In genomic region chr7:66116906-66117482, GRCm38 (mm10) we compare ENCODE assay signal across 13 mouse cellular contexts. TPM values are rescaled to one million over a fixed set of nuclear protein-coding genes. Genes with fewer than 3 reads are reported as not detected.
DNase-seq lines count a peak whose midpoint lies in the region; ATAC-seq and TF ChIP-seq lines count a peak whose summit lies in the region.
"Had no signal": no experiment of that assay in that cellular context is flagged by ENCODE, and none has a peak within 500 bp of the region (broad histone marks: within the 10 kb centered on the region; RNA-seq: fewer than 3 reads in every experiment).

No protein-coding gene starts in this region.

- H3K4me2 ChIP-seq in liver, embryonic 11.5 days: peak overlapping the region; percentile 58
- no peak overlapping the region for H3K4me2 ChIP-seq in liver, postnatal 0 days (ENCODE audit: low read depth, low read length)
- H3K4me2 ChIP-seq: hindbrain, embryonic 14.5 days had no signal

- no peak for TF ChIP-seq CTCF in liver, postnatal 0 days (IDR thresholded peaks at IDR 0.05; ENCODE audit: low read depth)
- no peak for TF ChIP-seq CTCF in G1E (IDR thresholded peaks at IDR 0.05; ENCODE audit: low read depth, low read length)
- TF ChIP-seq CTCF in kidney, adult 2 months (conservative IDR thresholded peaks at IDR 0.05; ENCODE audit: insufficient read depth, insufficient read length, low read depth, low read length): no peak

- H3K27ac ChIP-seq in liver, embryonic 11.5 days (ENCODE audit: low read depth, low read length): no peak overlapping the region
- H3K27ac ChIP-seq in liver, postnatal 0 days (ENCODE audit: low read depth): no peak overlapping the region
- no peak overlapping the region for H3K27ac ChIP-seq in limb, embryonic 10.5 days
- H3K27ac ChIP-seq in kidney, adult 2 months (ENCODE audit: insufficient read depth, low read depth, low read length): no peak overlapping the region
- H3K27ac ChIP-seq: hindbrain, embryonic 14.5 days had no signal

- peaks cover 86% of the 10 kb centered on the region for H3K4me1 ChIP-seq in liver, embryonic 11.5 days (replicated peaks; ENCODE audit: control insufficient read depth, insufficient read depth, low read length)
- H3K4me1 ChIP-seq in liver, postnatal 0 days (ENCODE audit: insufficient read depth): peaks cover 48% of the 10 kb centered on the region
- H3K4me1 ChIP-seq in G1E (ENCODE audit: insufficient read depth, low read depth, low read length): peaks cover 87% of the 10 kb centered on the region
- H3K4me1 ChIP-seq in limb, embryonic 10.5 days: peaks cover 41% of the 10 kb centered on the region
- no peaks in the 10 kb centered on the region; the same call in 1 of the 2 replicates for H3K4me1 ChIP-seq in kidney, adult 2 months (ENCODE audit: control insufficient read depth, insufficient read depth, low read length)

- peak overlapping the region; percentile 40; the same call in 1 of the 2 replicates for H3K9ac ChIP-seq in liver, embryonic 11.5 days (ENCODE audit: low read depth, low read length)
- no peak overlapping the region for H3K9ac ChIP-seq in liver, postnatal 0 days (replicated peaks)
- H3K9ac ChIP-seq: hindbrain, embryonic 14.5 days had no signal

- H3K9me3 ChIP-seq in liver, embryonic 11.5 days (ENCODE audit: control insufficient read depth, low read length): no peaks in the 10 kb centered on the region
- no peaks in the 10 kb centered on the region for H3K9me3 ChIP-seq in liver, postnatal 0 days (ENCODE audit: low read length)
- H3K9me3 ChIP-seq in G1E (replicated peaks): no peaks in the 10 kb centered on the region
- no peaks in the 10 kb centered on the region for H3K9me3 ChIP-seq in limb, embryonic 10.5 days (replicated peaks)

- no peak for ATAC-seq in liver, embryonic 11.5 days (replicated peaks; ENCODE audit: low FRiP score)
- ATAC-seq in liver, postnatal 0 days: no peak
- peak; percentile 38; the same call in 1 of the 2 replicates for ATAC-seq in G1E (ENCODE audit: extremely low read depth, insufficient number of reproducible peaks, low FRiP score, poor library complexity, severe bottlenecking)

- 44% methylated on average over 8 of the region's 8 CpGs for WGBS in liver, embryonic 11.5 days
- WGBS in liver, postnatal 0 days (ENCODE audit: insufficient replicate concordance): 56% methylated on average over 8 of the region's 8 CpGs
- 77% methylated on average over 8 of the region's 8 CpGs for WGBS in limb, embryonic 10.5 days
- WGBS in kidney, adult 2 months: 78% methylated on average over 8 of the region's 8 CpGs

- no peaks in the 10 kb centered on the region for H3K27me3 ChIP-seq in liver, embryonic 11.5 days (replicated peaks; ENCODE audit: control insufficient read depth, insufficient read depth, low read length)
- H3K27me3 ChIP-seq in liver, postnatal 0 days (ENCODE audit: insufficient read depth, low read length): no peaks in the 10 kb centered on the region
- H3K27me3 ChIP-seq in G1E (ENCODE audit: insufficient read depth, low read length): no peaks in the 10 kb centered on the region
- no peaks in the 10 kb centered on the region for H3K27me3 ChIP-seq in limb, embryonic 10.5 days (ENCODE audit: low read depth, poor library complexity, severe bottlenecking)
- H3K27me3 ChIP-seq in kidney, adult 2 months (replicated peaks; ENCODE audit: control insufficient read depth, insufficient read depth, low read length): no peaks in the 10 kb centered on the region

- no peak for TF ChIP-seq POLR2A in kidney, adult 2 months (IDR thresholded peaks at IDR 0.05; ENCODE audit: low read depth, low read length)

- H3K4me3 ChIP-seq in liver, embryonic 11.5 days (ENCODE audit: low read depth, low read length): no peak overlapping the region
- no peak overlapping the region for H3K4me3 ChIP-seq in liver, postnatal 0 days (ENCODE audit: low read depth, low read length)
- peak overlapping the region; percentile 28; the same call in 1 of the 2 replicates for H3K4me3 ChIP-seq in G1E (ENCODE audit: low read depth, low read length)
- H3K4me3 ChIP-seq in limb, embryonic 10.5 days: no peak overlapping the region
- no peak overlapping the region for H3K4me3 ChIP-seq in kidney, adult 2 months (ENCODE audit: insufficient read depth, low read depth, low read length)

- TF ChIP-seq EP300 in liver, postnatal 0 days (IDR thresholded peaks at IDR 0.05; ENCODE audit: low read depth): no peak

- no peak for DNase-seq in liver, embryonic 11.5 days (ENCODE audit: low spot score)
- no peak for DNase-seq in liver, postnatal 0 days
- DNase-seq in G1E (ENCODE audit: low spot score): no peak
- peak; percentile 23 for DNase-seq in induced T-regulatory cell, adult 2 months (ENCODE audit: low read depth)
- DNase-seq in lung, postnatal 10 days: peak; percentile 51
- no peak for DNase-seq in limb, embryonic 10.5 days (ENCODE audit: low spot score)
- DNase-seq in kidney, adult 2 months: no peak
- DNase-seq in embryo, embryonic 10.5 days (ENCODE audit: low spot score): no peak
- DNase-seq: adrenal gland, postnatal 14 days; cerebellum, adult 8-10 months; gastrocnemius, postnatal 25 days; kidney, adult 8-10 months had no signal

- peaks cover 3% of the 10 kb centered on the region; the same call in 1 of the 2 replicates for H3K36me3 ChIP-seq in liver, embryonic 11.5 days (ENCODE audit: control insufficient read depth, insufficient read depth, low read length)
- no peaks in the 10 kb centered on the region for H3K36me3 ChIP-seq in liver, postnatal 0 days (replicated peaks; ENCODE audit: insufficient read depth, low read length)
- peaks cover 29% of the 10 kb centered on the region for H3K36me3 ChIP-seq in G1E (replicated peaks)
- peaks cover 24% of the 10 kb centered on the region for H3K36me3 ChIP-seq in limb, embryonic 10.5 days
- H3K36me3 ChIP-seq in kidney, adult 2 months (ENCODE audit: control insufficient read depth, insufficient read depth, low read length): no peaks in the 10 kb centered on the region

RNA-seq across cellular contexts. Expression of gene Chsy1, which starts 7.7 kb away (rescaled TPM):
- polyA plus RNA-seq in liver, embryonic 11.5 days (2014; fragmentation: Nextera tagmentation; extraction: Ambion mirVana): 22.4 and 23.1 TPM in 2 replicates
- polyA plus RNA-seq in liver, postnatal 0 days (2015; fragmentation: Nextera tagmentation; extraction: Ambion mirVana): 3.9 and 5.0 TPM in 2 replicates
- total RNA-seq in G1E (2014; fragmentation: Nextera tagmentation): 4.6 and 6.1 TPM in 2 replicates
- total RNA-seq in G1E (2017): 7.1 and 7.3 TPM in 2 replicates
- 2.0 and 2.4 TPM in 2 replicates for polyA plus RNA-seq in G1E (2012)
- polyA plus RNA-seq in limb, embryonic 10.5 days (2016; fragmentation: Nextera tagmentation; extraction: Ambion mirVana): 12.9 and 14.8 TPM in 2 replicates
- polyA plus RNA-seq in kidney, adult 2 months (2012; rRNA removed): 5.4 and 6.4 TPM in 2 replicates

RNA-seq across cellular contexts. Expression of gene Selenos, which starts 37.5 kb away (rescaled TPM):
- polyA plus RNA-seq in liver, embryonic 11.5 days (2014; fragmentation: Nextera tagmentation; extraction: Ambion mirVana): 103 and 110 TPM in 2 replicates
- polyA plus RNA-seq in liver, postnatal 0 days (2015; fragmentation: Nextera tagmentation; extraction: Ambion mirVana): 103 and 120 TPM in 2 replicates
- 51.6 and 66.3 TPM in 2 replicates for total RNA-seq in G1E (2014; fragmentation: Nextera tagmentation)
- 51.9 and 53.3 TPM in 2 replicates for total RNA-seq in G1E (2017)
- polyA plus RNA-seq in G1E (2012): 30.0 and 34.5 TPM in 2 replicates
- polyA plus RNA-seq in limb, embryonic 10.5 days (2016; fragmentation: Nextera tagmentation; extraction: Ambion mirVana): 83.0 and 83.5 TPM in 2 replicates
- 77.2 and 84.6 TPM in 2 replicates for polyA plus RNA-seq in kidney, adult 2 months (2012; rRNA removed)

RNA-seq across cellular contexts. Expression of gene Snrpa1, which starts 58.2 kb away (rescaled TPM):
- 237 and 251 TPM in 2 replicates for polyA plus RNA-seq in liver, embryonic 11.5 days (2014; fragmentation: Nextera tagmentation; extraction: Ambion mirVana)
- polyA plus RNA-seq in liver, postnatal 0 days (2015; fragmentation: Nextera tagmentation; extraction: Ambion mirVana): 45.0 and 47.6 TPM in 2 replicates
- 92.9 and 116 TPM in 2 replicates for total RNA-seq in G1E (2014; fragmentation: Nextera tagmentation)
- total RNA-seq in G1E (2017): 157 and 167 TPM in 2 replicates
- 130 and 151 TPM in 2 replicates for polyA plus RNA-seq in G1E (2012)
- polyA plus RNA-seq in limb, embryonic 10.5 days (2016; fragmentation: Nextera tagmentation; extraction: Ambion mirVana): 276 and 312 TPM in 2 replicates
- polyA plus RNA-seq in kidney, adult 2 months (2012; rRNA removed): 7.6 and 10.9 TPM in 2 replicates

Comparison
In these comparisons a context has a peak if more than half of its experiments do, and no peak if none do; other contexts are left out.
1. DNase-seq: peak in induced T-regulatory cell, adult 2 months (single experiment) and lung, postnatal 10 days (single experiment); none in liver, embryonic 11.5 days (single experiment), liver, postnatal 0 days (single experiment), G1E (single experiment), limb, embryonic 10.5 days (single experiment), kidney, adult 2 months (single experiment) and embryo, embryonic 10.5 days (single experiment).